Mouse (Mus musculus) thymus, adult 18-20 months (tissue): ENCODE measurements around the gene Ccr1.

Experiments
- DNase-seq, 2 experiments: peaks; one replicate each; pipeline ENCODE4 v3.0.0; 2022; ENCODE audit warnings: mixed read lengths in 2 of 2

Ccr1 gene

DNA sequence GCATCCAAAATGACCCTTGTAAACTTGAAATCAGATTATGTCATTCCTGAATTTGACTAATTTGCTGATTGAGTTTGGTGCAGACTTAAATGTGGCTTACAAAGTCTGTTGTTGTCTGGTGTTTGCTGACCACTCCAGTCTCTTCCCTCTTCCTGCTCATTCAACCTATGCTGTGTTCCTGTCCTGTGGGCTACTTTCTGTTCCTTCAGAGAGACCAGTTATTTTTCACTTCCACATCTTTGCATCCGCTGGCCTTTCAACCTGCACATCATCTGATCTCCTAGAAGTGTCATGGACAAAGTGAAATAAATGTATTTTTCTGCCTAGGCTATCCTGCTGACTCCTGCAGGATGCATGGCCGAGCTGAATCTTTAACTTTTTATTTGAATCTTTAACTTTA lies 14.9 kb downstream of the Ccr1 start:
- DNase-seq, result no peak

DNA sequence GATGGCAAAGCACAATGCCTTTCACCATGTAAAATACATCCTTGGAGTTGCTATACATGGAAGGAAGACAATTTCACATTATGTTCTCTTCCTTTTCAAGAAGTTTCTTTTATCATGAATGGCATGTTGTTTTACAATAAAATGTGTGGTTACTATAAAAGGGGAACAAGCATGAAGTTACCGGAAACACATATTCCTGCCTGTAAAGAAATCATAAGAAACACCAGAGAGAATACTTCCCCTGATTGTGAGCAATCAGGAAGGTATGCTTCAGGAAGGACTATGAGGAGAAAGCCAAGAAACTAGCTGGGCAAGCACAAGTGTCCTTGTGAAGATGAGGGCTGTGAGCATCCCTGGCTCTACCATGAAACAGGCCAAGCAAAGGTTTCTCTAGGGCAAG lies 17.3 kb downstream of the Ccr1 start:
- DNase-seq, result no peak

GRCm38 (mm10) chr9:123949432-123949831 lies 19.1 kb downstream of the Ccr1 start:
- DNase-seq, result no peak

DNA sequence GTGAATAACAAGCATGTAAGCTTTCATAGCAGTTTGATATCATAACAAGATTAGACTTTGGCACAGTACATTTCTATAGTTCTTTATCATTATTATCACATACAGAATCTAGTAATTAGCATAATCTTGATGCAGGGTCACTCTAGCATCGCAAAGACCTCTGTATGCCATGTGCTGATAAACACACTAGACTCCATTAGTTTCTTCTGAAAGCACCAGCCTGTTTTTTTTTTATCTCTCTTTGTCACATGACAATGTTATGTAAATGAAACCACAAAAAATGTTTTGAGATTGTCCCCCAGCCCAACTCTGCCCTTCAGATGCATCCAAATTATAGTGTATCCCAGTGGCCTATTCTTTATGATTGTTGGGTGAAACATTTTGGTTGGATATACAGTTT lies 20.7 kb downstream of the Ccr1 start:
- DNase-seq, result no peak

DNA sequence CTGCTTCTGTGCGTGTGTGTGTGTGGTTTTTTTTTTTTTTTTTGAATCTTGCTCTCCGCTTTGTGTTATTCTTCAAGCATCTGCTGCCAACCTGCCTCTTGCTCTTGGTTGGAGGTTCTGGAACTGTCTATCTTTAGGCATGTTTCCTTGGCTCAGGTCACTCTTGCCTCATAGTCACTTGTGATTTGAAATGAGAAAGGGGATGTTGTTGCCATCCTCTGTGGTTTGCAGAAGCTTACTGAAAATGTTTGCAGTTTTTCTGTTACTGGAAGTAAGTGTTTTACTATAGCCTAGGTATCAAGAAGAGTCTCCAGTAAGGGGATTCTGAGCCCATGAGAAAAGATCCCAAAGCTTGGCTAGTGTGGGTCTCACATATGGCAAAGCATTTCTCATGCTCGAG lies 26.5 kb downstream of the Ccr1 start:
- DNase-seq, result no peak

DNA sequence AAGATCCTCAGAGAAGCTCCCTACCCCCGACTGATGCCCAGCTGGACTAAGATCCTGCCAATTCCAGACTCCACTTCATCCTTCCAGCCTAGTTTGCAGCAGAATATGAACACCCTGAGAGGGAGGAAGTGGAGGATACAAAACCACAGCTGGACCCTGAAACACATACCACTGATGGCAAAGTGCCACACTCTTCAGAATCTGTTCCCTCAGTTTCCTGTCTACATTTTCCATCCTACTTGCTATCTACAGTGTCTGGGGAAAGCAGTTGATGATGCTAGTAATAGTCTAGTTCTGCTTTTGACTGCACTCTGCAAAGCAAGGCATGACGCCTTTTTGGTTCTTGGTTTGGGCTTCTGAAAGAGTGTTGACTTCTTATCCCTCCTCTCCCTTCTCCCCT lies 27.2 kb downstream of the Ccr1 start:
- DNase-seq, result no peak

GRCm38 (mm10) chr9:123940628-123941027 lies 27.9 kb downstream of the Ccr1 start:
- no peak for DNase-seq

GRCm38 (mm10) chr9:123940168-123940567 lies 28.3 kb downstream of the Ccr1 start:
- DNase-seq, result no peak

DNA sequence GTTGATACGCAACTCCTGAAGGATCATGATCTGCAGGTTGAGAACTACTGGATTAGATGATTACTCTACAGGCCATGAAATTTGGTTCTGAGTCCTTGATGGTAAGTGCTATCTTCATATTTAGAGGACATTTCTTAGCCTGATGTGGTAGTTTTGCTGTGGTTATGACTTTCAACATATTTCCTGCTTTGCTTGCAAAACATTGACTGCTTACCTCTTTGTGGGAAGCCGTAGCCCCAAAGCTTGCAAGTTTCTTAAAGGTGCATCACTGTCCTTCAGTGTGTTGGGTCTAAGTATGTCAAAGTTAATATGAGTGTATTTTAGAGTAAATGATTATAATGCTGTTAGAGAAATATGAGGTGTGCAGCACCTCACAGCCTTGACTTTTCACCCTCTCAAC lies 30.5 kb downstream of the Ccr1 start:
- no peak for DNase-seq

DNA sequence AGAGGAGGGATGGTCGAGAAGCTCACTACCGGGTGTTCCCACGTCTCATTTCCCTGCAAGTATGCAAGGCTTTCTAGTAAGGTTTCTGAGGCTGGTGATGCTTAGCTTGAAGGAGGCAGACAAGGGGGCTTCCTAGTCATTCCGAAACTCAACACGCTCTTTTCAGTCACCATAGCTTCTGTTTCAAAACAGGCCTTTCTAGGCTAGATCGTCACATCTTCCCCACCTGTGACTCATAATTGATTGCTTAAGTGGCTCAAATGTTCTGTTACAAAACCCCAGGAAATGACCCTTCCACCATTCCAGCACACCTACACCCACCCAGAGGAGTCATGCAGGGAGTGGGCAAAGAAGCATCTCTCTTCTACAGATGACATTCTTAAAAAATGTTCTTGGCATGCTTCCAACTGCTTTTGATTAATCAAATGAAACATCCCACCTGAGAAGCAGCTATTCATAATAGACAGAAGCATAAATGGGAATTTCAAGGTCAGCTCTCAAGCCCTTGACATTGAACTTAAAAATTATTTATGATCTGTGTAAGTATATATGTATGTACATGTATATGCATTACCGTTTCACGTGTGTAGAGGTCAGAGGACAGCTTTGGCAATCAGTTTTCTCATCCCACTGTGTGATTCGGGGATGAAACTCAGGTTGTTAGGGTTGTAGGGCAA lies 31.8 kb downstream of the Ccr1 start:
- DNase-seq, result no peak

DNA sequence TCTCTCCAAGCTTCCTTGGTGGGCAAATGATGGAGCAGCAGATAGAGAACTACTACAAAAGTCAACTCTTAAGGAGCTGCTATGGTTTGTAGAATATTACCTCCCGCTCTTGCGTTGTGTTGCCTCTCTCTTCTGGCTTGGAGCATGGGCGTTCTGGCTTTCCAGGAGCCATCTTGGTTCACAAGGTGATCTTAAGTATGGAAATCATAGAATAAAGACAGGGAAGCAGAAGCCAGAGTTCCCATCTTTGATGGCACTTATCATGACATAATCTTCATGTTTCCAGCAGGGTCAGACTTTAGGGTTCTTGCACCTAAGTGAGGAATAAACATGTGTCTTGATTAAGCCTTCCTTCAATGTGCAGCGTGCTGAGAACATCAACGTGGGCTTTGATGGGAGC lies 32.7 kb downstream of the Ccr1 start:
- no peak for DNase-seq

DNA sequence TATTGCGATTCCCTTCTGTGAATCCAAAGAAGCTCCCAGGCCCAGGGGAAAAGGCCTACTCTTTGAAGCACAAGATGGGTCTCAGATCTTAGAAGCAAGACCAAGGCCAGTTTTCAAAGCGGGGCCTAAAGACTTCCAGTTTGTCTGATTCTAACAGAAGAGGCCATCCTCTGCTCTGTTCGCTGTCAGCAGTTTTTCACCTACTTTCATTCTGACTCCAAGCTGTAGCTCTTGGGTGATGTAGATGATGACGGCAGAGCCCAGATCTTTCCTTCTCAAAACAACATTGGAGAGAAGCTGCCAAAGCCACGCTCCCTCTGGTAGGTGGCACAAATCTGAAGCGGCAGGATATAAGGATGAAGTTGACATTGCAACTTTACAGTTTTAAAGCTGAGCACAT lies 33.1 kb downstream of the Ccr1 start:
- no peak for DNase-seq

DNA sequence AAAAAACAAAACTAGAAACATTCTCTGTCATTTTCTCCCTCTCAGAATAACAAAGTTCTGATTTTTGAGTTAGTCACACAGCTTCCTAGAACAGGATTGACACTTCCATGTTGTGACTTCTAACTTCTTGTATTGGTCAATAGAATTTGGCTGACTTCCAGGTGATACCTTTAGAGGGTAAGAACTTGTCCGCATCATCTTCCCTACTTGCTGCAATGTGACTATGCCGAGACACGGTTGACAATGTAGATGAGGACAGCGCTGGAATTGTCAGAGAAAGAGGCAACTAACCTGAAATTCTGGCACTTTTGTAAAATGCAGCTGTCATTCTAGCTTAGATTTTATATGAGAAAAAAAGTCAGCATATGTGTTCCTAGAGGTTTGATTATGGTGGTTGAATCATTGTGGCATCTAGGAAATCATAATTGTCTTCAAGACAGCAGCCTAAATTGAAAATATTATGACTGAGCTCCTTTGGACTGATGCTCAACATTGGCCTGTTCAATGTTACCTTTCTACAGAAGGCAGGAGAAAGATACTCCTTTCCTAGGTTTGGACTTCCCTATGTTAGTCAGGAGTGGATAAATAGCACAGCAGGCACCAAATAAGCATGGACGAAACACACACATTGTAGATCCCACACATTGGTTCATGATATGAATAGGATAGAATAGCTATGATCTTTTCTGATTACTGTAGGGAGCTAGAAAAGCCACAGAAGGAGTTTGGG lies 34.6 kb downstream of the Ccr1 start:
- no peak for DNase-seq

DNA sequence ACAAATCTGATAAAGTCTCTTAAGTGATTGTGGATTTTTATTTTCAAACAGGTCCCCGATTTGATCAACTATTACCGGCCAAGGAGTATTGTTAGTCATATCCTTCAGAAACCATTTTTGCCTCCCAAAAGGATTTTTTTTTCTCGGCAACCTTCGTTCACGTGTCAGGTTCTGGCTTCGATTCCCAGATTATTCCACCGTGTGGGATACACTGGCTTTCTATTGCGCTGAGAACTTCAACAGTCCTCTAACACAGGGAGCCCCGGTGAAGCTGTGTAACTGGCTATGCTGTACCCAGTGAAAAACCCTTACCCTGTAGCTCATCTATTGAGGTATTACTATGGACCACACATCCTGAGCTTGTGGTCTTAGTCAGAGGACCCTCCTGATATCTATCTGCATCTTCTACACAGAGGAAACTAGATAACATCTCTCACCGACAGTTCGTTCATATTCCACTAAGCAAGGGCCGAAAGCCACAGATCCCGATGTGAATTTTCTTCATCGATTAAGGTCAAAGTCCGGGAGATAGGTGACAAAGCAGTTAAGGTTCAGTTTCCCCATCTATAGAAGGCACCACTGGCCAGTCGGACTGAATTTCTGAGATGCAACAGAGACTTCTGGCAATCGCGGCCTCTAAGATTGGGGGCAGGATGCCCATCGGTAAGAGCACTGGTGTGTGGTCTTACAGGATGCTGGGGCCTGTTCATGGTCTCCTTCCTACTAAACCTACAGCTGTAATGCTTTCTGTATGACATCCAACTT lies 35.4 kb downstream of the Ccr1 start:
- no peak for DNase-seq

DNA sequence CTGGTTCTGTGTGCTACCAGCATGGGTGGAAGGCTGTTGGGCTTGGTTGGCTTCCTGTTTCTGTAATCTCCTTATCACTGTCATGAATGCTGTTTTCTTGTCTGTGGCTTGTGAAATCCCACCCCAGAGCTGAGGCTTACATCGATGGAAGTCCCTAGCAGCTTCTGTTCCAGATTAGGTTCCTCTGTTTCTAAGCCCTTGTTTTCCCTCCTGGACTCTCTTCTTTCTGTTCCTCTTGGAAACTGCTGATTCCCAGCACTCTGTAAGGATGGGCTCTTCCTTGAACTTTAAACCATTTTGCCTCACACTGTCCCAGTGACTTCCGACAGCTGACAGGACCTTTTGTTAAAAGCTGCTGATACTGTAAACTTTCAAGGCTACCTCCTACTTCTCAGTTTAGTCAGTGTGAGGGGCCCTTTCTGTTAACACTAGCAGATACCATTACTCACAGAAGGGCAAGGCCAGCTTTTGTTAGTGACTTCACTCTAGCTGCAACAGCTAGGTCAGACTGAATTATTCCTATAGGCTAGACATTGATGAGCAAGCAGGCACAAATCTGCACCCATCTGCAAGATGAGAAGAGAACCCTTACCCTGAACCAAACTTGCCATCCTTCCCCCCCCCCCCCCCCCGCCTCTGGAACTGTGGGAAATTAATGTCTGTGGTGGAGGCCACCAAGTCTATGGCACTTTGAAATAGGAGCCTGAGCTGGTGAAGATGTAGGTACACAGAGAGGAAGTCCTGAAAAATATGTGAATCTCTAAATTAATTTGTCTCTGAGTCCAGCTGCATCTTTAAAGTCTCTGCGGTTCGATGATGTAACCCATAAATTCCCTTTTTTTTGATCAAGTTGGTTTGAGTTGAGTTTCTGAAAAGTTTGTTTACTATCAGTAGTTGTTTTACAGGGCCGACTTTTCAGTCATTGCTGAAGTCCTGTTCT lies 36.5 kb downstream of the Ccr1 start:
- no peak for DNase-seq

DNA sequence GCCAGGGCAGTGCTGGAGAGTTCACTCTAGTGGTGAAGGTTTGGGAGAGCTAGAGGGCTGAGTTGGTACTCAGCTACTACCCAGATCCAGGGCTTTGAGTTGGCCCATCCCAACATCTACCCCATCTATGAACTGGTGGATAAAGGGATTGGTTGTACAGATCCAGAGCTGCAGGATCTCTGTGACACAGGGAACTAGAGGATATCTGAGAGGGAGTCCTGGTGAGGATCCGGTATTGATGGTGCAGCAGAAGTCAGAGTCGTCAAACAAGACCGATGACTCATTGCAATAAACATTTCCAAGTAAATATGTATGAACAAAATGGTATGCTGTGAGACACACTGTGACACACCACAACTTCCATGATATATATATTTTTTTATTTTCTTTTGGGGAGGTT lies 37.6 kb downstream of the Ccr1 start:
- DNase-seq, result no peak

- no peak for DNase-seq
Measured at GRCm38 (mm10) chr9:123930476-123930875, 38.0 kb downstream of the Ccr1 start.

DNA sequence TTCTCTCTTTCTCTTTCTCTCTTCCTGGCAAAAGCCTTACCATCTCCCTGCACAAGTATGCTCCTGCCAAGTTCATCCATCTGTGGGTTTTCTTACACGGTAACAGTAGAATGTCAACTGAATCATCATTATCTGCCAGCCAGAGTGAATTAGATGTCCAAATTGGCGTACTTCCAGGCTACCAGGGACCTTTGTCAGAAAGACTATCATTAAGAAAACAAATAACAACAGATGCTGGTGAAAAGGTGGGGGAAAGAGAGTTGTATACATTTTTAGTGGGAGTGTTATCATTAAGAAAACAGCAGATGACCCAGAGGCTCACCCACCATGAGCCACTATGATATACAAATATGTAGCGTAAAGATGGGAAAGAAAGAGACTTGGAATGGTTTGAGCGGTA lies 38.6 kb downstream of the Ccr1 start:
- DNase-seq, result no peak

DNA sequence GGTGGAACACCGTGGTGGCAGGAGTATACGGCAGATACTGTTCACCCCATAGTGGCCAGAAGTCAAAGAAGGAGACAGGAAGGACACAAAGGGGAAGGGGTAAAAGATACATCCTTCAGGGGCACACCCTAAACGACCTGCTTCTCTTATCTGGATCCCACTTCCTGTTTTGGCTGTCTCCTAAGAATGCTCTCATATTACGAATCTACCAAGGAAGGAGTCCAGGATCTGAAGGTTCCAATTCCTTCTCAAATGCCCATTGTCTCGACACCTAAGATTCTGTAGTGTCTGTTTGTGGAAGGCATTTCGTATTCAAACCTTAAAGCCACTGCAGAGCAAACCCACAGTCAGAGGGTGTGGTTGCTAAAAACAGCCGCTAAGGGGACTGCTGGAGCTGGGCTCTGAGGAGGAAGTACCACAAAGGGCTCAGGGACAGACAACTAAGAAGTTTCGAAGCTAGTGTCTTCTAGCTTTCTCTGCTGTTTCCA lies 39.7 kb downstream of the Ccr1 start:
- DNase-seq, result peak; percentile 37 to 68

GRCm38 (mm10) chr9:123928118-123928758 lies 40.3 kb downstream of the Ccr1 start:
- DNase-seq, result peak; percentile 43 to 67

DNA sequence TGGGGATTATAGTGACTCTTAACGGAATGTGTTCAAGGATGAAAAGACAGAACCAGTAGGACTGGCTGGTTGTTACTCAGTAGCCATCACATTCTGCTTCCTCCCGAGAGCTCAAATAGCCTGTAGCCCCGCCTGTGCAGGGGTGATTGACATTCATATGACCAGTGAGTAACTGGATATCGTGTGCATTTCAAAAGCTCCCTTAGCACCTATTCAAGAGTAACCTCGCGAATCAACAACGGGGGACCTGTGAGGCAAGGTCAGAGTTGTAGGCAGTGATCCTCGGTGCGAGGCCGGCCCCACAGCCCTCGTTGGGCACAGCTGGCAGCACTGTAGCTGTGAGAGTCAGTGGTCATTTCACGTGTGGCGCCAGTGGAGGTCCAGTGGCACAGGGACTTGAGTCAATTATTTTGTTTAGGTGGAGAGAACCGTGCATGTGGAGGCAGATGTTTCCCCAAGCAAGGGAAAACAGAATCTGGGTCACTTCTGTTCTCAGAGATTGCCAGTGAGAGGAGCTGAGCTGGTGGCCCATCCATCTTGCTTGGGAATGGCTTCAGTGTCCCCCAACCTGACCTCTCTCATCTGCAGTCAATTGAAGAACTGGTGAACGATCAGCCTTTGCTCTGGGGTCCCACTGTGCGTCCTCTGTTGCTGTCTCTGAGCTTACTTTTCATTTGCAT lies 41.1 kb downstream of the Ccr1 start:
- DNase-seq, result peak in 1 of 2 experiments; percentile 7
